Mouse (Mus musculus) retina, postnatal 7 days (tissue): ENCODE measurements around the gene Polm.

Experiments used
- DNase-seq: peaks from one replicate; pipeline ENCODE4 v3.0.0-alpha.2; 2012; ENCODE audit warnings: low read depth, low spot score

Gene Polm

DNA sequence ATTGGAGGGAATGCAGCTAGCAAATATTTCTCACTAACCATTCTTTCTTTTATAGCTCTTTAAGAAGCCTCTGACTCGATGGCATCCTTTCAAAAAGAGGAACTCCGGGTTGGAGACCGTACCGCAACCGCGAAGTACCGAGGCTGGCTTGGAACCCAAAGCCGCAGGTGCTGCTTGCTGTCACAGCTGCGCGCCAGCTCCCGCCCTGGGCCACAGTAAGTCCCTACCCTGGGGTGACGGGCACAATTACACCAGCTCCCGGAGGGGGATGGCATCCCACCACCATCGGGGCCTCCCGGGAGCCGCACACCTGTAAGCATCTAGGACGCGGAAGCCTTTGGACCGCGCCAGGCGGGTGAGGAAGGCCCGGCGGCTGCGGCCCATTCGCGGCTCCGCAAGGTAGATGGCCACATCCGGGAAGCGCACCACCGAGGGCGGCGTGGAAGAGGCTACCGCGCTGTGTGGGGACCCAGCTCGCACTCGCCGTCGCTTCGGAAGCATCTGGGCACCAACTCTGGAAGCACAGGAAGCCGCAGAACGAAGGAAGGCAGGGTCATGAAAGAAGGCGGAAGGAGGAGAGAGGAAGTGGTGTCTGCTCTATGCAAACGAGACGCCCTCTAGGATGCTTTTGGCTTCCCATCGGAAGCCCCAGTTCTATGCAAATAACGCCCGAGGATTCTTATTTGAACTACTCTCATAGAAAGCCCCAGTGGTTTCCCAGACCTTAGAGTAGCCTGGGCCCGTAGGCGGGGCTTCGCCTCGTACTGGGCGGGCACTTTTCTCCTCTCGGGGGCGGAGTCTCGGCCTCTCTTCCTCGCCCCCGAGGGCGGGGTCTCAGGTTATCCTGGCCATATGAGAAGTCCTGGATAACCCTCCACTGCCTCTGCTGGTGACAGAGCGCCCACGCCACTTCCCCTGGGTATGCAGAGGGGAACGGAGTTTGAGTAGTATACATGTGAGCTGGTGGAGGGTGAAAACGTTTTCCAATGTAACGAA is at the start of gene Polm:
Gene Polm (minus strand): TSS at position 766 of the 996 bp plus-strand sequence.
- DNase-seq: peak; percentile 87

DNA sequence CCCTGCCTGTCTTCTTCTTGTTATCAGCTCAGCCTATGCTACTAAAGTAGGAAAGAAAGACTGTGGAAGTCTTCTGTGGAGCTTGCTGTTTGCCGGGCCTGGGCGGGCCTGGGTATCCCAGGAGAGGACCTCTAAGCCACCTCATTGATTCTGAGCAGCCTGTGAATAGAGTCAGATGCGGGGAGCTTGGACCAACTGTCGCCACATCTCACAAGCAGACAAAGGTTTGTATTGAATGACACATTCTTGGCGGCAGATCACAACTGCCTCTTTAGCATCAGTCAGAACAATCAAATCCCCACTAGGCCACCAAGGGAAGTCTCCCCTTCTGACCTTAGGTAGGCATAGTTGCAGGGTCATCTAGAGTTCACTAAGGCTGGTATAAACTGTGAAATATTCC is 49.4 kb upstream of the Polm start:
- no peak for DNase-seq

DNA sequence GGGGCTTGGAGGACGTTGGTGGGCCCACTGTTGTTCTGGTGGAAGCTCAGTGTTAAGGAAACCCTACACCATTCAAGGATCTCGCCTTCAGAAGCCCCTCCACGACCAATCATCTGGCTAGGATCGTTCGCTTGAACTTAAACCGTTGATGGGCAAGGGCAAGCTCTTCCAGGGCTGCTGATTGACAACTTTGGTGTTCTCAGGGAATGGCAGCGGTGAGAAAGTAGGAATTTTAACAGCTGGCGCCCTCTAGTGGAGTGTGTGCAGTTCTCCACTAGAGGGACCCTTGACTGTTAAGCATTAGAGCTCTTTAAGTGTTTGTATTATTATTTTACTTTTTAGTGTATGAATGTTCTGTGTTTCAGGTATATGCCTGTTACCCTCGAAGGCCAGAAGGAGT is 48.4 kb upstream of the Polm start:
- peak; percentile 72 for DNase-seq

DNA sequence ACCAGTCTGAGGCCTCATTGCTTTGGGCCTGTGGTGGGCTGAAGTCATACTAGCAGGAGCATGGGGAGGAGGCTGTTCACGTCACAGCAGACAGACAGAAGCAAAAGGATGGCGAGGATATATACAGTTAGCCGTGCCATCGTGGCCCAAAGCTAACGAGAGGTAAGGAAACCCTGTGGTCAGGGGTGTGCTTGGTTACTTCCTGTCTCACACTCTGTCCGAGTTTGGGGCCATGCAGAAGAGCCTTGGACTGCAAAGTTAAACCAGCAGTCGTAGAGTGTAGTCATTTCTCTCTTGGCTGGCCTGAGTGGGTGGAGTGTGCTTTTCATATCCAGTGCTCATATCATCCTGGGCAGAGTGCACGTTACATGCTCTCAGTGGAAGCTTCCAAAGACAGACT is 44.7 kb upstream of the Polm start:
- no peak for DNase-seq

DNA sequence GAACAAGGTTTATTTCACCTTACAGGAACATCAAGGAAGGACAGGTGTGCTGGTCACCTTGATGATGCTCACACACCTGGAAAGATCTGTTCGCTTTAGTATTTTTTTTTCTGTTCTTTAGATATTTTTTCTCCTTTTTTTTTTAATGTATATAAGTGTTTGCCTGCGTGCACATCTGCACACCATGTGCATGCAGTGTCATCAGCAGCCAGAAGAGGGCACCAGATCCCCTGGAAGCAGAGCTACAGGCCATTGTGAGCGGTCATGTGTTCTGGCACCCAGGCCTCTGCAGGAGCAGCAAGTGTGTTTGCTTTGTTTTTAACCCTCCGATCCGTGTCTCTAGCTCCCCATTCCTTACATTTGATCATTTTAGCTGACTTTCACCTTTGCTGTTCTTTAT is 42.1 kb upstream of the Polm start:
- peak; percentile 45 for DNase-seq

DNA sequence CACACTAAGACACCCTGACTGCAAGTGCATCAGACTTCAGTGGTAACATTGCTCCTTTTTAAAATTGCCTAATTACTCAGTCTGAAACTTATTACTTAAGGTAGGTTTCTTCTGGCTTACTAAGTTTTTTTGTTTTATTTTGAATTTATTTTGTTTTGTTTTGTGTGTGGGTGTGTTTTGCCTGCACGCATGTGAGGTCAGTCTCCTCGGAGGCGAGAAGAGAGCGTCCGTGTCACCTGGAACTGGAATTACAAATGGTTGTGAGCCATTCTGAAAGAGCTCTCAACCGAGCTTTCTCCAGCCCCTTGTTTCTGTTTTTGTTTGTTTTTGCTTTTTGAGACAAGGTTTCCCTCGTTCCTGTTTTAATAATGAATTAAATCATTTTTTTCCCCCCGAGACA is 40.8 kb upstream of the Polm start:
- DNase-seq: no peak

DNA sequence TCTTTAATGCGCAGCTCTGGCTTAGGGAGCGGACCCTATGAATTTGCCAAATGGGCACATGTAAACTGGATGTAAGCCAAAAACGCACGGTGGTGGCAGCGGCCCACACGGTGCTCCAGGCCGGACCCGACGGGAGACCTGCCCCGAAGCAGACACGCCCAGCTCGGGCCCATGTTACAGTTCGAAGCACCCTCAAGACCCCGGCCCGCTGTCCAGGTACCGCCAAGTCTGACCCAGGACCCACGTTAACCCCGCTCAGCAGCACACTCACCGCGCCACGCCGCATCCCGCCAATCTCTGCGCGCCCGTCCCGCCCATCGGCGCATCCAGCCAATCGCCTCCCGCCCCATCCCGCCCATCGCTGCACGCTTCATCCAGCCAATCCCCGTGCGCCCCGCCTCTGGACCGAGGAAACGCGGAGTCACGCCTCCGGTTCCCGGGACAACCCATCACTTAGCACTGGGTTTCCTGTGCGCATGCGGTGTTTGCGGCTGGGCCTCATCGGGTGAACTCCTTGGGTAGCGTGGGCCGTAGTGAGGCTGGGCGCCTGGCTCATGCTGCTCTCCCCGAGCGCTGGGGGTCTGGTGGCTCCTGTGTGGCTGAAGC is 40.2 kb upstream of the Polm start, which contains the start of gene Pold2:
Gene Pold2 (minus strand): TSS at position 372 of the 606 bp plus-strand sequence.
- DNase-seq: peak; percentile 94

DNA sequence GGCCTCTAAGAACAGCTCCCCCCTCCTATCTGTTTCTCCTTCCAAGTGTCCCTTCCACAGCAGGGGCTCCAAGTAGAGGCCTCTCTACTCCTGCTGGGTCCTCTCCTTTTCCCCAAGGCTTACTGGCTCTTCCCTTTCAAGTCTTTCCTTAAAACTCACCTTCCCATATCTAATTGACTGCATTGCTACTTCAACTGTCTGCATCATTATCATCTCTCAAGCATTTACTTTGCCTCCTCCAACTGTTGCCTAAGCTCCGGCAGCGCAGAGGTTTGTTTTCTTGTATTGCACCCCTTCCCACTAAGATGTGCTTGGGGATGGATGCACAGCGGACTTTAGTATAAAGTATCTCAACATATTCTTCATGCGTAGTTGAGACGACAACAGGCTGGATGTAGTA is 39.6 kb upstream of the Polm start:
- no peak for DNase-seq

DNA sequence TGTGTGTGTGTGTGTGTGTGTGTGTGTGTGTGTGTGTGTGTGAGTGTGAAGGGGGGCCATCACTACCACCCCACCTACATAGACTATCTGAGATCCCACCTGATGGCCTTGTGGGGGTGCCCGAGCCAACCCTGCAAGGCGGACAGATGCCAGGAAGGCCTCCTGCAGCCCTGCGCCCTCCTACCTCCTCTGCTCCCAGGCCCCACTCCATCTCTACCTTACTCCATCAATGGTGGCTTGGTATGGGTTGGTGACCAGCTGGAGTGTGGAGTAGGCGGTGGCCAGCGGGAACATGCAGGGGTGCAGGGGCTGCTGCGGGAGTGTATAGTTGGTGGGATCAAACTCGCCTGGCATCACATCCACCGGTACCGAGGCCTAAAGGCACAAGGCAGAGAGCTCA is 35.4 kb upstream of the Polm start:
- DNase-seq: no peak

DNA sequence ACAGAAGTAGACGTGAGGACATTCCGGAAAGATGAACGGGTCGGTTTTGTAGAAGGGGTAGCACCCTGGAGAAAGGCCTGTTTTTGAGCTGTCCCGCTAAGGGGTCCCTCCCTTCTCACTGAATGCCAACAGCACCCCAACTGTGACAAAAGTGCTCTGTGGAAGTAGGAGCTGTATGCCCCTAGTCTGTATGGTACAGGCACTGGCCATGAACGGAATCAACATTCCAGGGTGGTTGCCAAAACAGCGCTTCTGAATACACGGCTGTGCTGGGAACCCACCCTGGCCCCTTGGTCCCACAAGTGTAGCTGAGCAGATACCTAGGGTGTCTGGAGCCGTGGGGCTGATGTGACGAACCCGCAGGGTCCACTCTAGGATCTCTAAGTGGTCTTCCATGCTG is 34.9 kb upstream of the Polm start:
- no peak for DNase-seq

DNA sequence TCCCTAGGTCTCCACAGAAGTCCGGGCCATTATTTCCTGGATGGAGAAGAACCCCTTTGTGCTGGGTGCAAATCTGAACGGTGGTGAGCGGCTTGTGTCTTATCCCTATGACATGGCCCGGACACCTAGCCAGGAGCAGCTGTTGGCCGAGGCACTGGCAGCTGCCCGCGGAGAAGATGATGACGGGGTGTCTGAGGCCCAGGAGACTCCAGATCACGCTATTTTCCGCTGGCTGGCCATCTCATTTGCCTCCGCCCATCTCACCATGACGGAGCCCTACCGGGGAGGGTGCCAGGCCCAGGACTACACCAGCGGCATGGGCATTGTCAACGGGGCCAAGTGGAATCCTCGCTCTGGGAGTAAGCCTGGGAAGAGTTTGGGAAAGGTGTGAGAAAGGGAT is 32.3 kb upstream of the Polm start:
- DNase-seq: no peak

DNA sequence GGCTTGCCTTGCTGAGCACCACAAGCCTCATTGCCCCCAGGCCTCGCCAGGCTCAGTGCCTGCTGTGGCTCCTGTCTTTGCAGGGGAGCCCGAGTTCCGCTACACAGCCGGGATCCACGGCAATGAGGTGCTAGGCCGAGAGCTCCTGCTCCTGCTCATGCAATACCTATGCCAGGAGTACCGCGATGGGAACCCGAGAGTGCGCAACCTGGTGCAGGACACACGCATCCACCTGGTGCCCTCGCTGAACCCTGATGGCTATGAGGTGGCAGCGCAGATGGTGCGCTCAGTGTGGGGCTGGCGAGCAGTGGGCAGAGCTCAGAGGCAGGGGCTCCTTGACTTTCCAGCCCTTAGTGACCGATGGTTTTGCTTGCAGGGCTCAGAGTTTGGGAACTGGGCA is 31.5 kb upstream of the Polm start:
- no peak for DNase-seq

DNA sequence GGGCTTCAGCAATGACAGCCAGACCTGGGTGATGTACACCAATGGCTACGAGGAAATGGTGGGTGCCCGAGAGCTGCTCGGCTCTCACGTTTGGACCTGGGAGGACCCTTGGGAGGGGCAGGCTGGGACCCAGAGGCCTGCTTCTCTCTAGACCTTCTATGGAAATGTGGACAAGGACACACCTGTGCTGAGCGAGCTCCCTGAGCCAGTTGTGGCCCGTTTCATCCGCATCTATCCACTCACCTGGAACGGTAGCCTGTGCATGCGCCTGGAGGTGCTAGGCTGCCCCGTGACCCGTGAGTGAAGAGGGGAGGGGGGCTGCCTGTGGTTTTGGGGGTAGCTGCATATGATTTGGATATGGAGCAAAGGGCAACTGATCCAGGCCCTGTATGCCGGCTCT is 30.5 kb upstream of the Polm start:
- no peak for DNase-seq

DNA sequence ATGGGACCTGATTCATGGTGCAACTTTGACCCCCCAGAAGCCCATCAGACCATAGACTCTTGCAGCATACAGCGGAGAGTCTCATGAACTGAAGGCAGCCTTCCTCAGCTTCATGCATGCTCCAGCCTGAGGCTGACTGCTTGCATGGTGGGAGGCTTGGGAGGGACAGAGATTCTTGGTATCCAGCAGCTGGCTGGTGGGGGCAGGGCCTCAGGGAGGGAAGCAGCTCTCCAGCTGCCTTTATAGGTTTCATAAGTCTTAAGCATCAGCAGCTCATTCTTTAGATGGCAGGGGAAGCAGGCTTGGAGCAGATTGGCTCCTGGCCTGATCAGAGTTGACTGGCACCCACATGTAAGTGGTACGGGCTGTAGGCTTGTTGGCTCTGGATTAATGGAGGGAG is 29.4 kb upstream of the Polm start:
- no peak for DNase-seq

DNA sequence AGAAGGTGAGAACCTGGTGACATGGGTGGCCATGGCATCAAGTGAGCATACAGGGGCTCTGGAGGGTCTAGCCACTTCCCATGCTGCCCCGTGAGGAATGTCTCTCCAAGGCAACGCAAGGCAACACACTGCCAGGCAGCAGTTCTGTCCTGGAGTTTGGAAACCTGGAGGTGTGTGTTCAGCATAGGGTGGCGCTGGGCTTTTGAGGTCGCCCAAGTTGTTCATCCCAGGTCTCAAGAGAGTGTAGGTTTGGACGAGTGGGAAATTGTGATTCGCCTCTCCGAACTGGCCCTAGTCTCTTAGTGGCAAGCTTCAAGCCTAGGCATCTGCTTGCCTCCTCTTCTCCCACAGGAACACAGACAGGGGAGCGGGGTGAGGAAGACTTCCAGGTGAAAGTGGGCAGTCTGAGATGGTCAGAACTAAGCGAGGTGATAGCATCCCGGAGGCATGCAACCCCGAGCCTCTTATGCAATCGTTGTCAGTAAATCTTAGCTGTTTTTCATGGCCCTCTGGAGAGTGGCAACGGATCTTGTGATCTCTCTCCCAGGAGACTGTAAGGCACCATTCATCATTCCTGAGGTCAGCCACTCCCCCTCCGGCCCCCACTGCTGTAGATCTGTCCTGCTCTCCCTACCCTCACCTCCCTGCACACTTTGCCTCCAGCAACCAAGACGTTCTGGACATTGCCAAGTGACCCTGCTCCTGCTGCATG is 24.7 kb upstream of the Polm start:
- no peak for DNase-seq

DNA sequence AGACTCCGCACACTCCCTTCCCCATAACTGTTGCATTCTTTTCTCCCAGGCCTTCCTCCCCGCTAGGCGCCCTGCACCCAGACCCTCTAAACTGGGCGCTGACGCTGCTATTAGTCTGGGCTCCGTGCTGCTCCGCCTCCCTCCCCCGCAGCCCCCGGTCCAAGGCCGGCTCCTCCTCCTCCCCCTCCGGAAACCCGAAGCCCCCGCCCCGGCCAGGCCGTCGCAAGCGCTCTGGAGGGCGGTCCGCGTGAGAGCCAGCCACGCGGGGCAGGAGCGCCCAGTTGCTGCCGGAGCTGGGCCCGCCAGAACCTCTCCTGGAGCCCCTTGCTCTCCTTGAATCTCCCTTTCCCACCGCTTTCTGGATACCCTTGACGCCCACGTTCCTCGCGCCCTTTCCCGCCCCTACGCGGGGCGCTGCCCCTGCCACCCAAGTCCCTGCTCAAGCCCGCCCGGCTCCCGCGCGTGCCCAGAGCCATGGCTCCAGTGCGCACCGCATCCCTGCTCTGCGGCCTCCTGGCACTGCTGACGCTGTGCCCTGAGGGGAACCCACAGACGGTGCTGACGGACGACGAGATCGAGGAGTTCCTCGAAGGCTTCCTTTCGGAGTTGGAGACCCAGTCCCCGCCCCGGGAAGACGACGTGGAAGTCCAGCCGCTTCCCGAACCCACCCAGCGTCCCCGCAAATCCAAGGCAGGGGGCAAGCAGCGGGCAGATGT is 24.0 kb upstream of the Polm start, which contains the start of gene Aebp1:
Gene Aebp1 (plus strand): TSS at position 270 of the 716 bp plus-strand sequence.
- DNase-seq: no peak

DNA sequence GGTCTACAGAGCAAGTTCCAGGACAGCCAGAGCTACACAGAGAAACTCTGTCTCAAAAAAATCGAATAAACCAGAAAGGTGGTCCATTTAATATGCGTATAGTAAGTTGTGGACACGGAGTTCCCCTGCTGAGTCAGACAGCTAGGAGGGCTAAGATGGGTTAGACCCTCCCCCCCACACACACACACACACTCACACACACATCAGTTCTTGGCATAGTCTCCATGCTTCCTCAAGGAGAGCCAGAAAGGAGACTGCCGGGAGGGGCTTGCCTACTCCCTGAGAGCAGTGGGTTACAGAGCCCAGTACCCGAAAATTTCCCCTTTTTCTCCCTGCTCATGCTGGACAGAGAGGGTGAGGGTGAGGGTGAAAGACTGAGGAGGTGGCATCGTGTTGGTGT is 22.8 kb upstream of the Polm start:
- no peak for DNase-seq

DNA sequence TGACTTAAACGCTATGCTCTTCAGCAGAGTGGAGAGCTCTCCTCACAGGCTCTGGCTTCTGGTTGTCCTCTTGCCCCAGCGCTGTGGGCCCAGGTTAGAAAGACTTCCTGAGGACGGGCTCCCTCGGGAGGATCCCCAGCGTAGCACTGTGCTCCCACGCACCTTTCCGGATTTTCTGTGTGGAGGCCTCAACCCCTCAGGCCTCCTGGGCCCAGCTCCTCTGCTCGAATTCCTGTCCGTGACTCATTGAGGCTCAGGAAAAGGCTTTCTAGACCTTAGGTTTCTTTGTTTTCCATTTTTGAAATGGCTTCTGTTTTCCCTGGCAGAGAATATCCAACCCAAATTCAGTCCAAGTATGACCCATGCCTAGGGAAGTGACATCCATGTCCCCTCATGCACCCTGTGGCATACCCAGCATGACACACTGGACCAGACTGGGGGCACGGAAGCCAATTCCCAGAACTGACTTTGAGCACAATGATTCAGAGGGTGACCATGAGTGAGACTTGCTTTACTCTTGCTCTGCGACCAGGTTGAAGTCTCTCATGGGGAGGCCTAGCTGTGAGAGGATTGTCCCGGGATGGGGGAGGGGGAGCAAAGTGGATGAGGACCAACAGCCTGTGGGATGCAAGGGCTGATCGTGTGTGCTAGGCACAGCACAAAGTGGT is 22.2 kb upstream of the Polm start:
- no peak for DNase-seq

DNA sequence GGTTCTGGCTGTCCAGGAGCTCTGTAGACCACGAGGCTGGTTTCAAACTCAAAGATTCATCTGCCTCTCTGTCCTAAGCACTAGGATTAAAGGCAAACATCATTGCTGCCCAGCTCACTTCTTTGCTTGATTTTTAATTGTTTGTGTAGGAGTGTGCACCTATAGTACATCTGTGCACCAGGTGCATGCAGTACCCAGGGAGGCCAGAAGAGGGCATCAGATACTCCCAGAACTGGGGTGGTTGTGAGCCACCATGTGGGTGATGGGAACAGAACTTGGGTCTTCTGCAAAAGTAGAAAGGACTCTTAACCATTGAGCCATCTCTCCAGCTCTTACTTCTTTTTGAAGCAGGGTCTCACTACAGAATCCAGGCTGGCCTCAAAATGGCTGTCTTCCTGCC is 20.9 kb upstream of the Polm start:
- no peak for DNase-seq

DNA sequence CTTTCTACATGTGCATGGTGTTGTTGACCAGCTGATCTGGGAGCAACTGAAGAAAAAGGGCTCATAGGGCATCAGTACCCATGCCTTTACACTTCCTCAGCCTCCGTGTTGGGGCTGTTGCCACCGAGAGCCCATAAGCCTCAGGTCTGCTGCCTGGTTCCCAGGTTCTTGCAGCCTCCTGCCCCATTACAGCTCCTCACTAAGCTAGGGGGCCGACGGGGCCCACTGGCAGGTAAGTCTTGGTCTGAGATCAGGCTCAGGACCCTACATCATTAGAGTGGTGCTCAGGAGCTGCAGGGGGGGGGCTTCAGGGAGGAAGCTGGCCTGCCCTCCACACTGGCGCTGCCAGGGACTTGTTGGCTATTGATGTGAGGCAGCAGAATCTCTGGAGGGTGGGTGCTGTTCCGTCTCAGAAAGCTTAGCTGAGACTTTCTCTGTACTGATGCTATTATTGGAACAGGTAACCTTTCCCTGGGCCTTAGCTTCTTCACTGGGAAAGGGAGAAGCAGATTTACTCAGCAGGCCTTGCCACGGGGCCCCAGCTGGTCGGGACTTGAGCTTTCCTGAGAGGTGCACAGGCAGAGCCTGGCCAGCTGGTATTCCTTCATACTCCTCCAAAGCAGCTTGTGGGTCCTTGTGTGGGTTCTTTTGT is 18.8 kb upstream of the Polm start:
- DNase-seq: no peak

DNA sequence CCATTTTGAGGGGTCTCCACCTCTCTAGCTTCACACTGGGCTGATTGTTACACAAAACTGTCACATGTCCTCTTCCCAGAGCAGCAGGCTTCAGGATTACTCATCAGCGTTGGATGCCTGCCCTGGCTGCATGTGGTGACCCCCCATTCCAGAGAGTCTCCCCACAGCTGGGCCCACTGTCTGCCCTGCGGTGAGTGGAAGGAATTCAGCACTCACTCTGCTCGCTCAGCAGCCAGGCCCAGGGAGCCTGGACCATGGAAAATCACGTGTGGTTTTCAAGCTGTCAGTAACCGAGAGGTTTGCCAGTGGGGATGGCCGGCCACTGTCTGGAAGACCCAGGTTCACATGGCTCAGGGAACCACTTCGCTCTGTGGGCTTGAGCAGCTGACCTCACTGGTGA is 18.1 kb upstream of the Polm start:
- no peak for DNase-seq
